Mouse (Mus musculus) lung, postnatal 0 days (tissue): ENCODE measurements around the gene Ncf2.

Experiments used
- CTCF ChIP-seq: IDR thresholded peaks from 2 replicates; pipeline ENCODE4 v1.5.1; 2016; ENCODE audit warnings: antibody characterized with exemption, mild to moderate bottlenecking
- EP300 ChIP-seq: IDR thresholded peaks from 2 replicates; pipeline ENCODE4 v1.6.1; 2016; ENCODE audit warnings: antibody characterized with exemption, mild to moderate bottlenecking, control low read depth

- no peak for TF ChIP-seq EP300
- TF ChIP-seq CTCF, result peak; percentile 87
These were observed 20.8 kb upstream of the Ncf2 start for GRCm38 (mm10) chr1:152779071-152779737.
